Mouse (Mus musculus): ENCODE results near the gene Spats2.

GRCm38 (mm10) chr15:99223585-99224207, 98.0 kb downstream of the Spats2 start:
- TF ChIP-seq CTCF (IDR thresholded peaks at IDR 0.05; ENCODE audit: borderline replicate concordance, insufficient read depth, low read length) (no peak), POLR2A (IDR thresholded peaks at IDR 0.05; ENCODE audit: low read depth, low read length) (no peak)
